In the genomic region with DNA sequence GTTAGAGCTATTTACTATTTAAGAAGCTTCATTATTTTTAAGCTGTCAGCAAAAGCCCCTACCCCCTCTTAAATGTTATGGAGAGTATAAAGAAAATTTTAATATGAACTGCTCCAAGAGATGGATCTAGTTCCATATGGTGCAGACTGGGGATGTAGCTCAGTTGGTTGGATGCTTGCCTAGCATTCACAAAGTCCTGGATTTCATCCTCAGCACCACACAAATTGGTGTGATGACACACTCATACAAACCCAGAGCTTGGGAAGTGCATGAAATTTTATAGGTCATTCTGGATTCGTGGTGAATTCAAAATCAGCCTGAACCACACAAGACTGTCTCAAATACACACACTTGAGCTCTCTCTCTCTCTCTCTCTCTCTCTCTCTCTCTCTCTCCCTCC, we compare ENCODE assay signal across 22 mouse cellular contexts. TPM values are rescaled to one million over a fixed set of nuclear protein-coding genes. Genes with fewer than 3 reads are reported as not detected.
DNase-seq lines count a peak whose midpoint lies in the region; ATAC-seq and TF ChIP-seq lines count a peak whose summit lies in the region.
"Had no signal": no experiment of that assay in that cellular context is flagged by ENCODE, and none has a peak within 500 bp of the region (broad histone marks: within the 10 kb centered on the region; RNA-seq: fewer than 3 reads in every experiment).

No protein-coding gene starts in this region.

- H3K9me3 ChIP-seq in embryonic facial prominence, embryonic 14.5 days (ENCODE audit: control insufficient read depth, low read length) = no peaks in the 10 kb centered on the region
- no peaks in the 10 kb centered on the region for H3K9me3 ChIP-seq in embryonic facial prominence, embryonic 10.5 days
- H3K9me3 ChIP-seq in heart, embryonic 10.5 days = no peaks in the 10 kb centered on the region
- H3K9me3 ChIP-seq: embryonic facial prominence, embryonic 13.5 days; limb, embryonic 15.5 days; liver, embryonic 15.5 days; midbrain, embryonic 13.5 days; neural tube, embryonic 13.5 days had no signal

- no peak for TF ChIP-seq CTCF in lung, adult 2 months (IDR thresholded peaks at IDR 0.05; ENCODE audit: insufficient read depth, low read length)

- WGBS in embryonic facial prominence, embryonic 14.5 days = 44% methylated on average over 1 of the region's 1 CpGs
- WGBS in embryonic facial prominence, embryonic 10.5 days = 50% methylated on average over 1 of the region's 1 CpGs
- WGBS in heart, embryonic 10.5 days = 58% methylated on average over 1 of the region's 1 CpGs
- WGBS in lung, adult 2 months = 57% methylated on average over 1 of the region's 1 CpGs

- no peaks in the 10 kb centered on the region for H3K4me1 ChIP-seq in embryonic facial prominence, embryonic 14.5 days (ENCODE audit: control insufficient read depth, insufficient read depth, low read length)
- H3K4me1 ChIP-seq in embryonic facial prominence, embryonic 10.5 days = peaks cover 7% of the 10 kb centered on the region
- peaks cover 2% of the 10 kb centered on the region for H3K4me1 ChIP-seq in heart, embryonic 10.5 days
- 0 out of 2 replicates have a peak, but pooled peaks cover 2% of the 10 kb centered on the region for H3K4me1 ChIP-seq in lung, adult 2 months (ENCODE audit: control insufficient read depth, insufficient read depth, low read length)
- H3K4me1 ChIP-seq: liver, embryonic 15.5 days had no signal

- no peak for TF ChIP-seq POLR2A in lung, adult 2 months (IDR thresholded peaks at IDR 0.05; ENCODE audit: borderline replicate concordance, extremely low read depth, low read depth, low read length)

- no peaks in the 10 kb centered on the region for H3K27me3 ChIP-seq in embryonic facial prominence, embryonic 14.5 days (replicated peaks; ENCODE audit: control insufficient read depth, insufficient read depth, low read length)
- no peaks in the 10 kb centered on the region; the same call in 1 of the 2 replicates for H3K27me3 ChIP-seq in embryonic facial prominence, embryonic 10.5 days (replicated peaks; ENCODE audit: low read depth, poor library complexity, severe bottlenecking)
- no peaks in the 10 kb centered on the region for H3K27me3 ChIP-seq in heart, embryonic 10.5 days (ENCODE audit: insufficient read depth, poor library complexity, severe bottlenecking)
- H3K27me3 ChIP-seq: embryonic facial prominence, embryonic 13.5 days; limb, embryonic 15.5 days; midbrain, embryonic 13.5 days; neural tube, embryonic 13.5 days had no signal

- no peak overlapping the region for H3K4me2 ChIP-seq in embryonic facial prominence, embryonic 14.5 days (ENCODE audit: low read depth, low read length)
- H3K4me2 ChIP-seq: embryonic facial prominence, embryonic 13.5 days; limb, embryonic 15.5 days; liver, embryonic 15.5 days; midbrain, embryonic 13.5 days; neural tube, embryonic 13.5 days had no signal

- no peak overlapping the region for H3K9ac ChIP-seq in embryonic facial prominence, embryonic 14.5 days (ENCODE audit: low read depth, low read length)
- H3K9ac ChIP-seq: embryonic facial prominence, embryonic 13.5 days; limb, embryonic 15.5 days; liver, embryonic 15.5 days; midbrain, embryonic 13.5 days; neural tube, embryonic 13.5 days had no signal

- ATAC-seq in embryonic facial prominence, embryonic 14.5 days (ENCODE audit: low read depth) = no peak
- no peak for ATAC-seq in monocyte, adult 5-6 weeks (replicated peaks; ENCODE audit: insufficient number of reproducible peaks, low FRiP score, low TSS enrichment, poor library complexity, severe bottlenecking)
- ATAC-seq: lung, postnatal 0 days; midbrain, embryonic 13.5 days had no signal

- H3K4me3 ChIP-seq in embryonic facial prominence, embryonic 14.5 days (ENCODE audit: low read depth, low read length) = no peak overlapping the region
- H3K4me3 ChIP-seq in embryonic facial prominence, embryonic 10.5 days = no peak overlapping the region
- no peak overlapping the region for H3K4me3 ChIP-seq in heart, embryonic 10.5 days
- H3K4me3 ChIP-seq in lung, adult 2 months (replicated peaks; ENCODE audit: extremely low read depth, low read depth, low read length) = no peak overlapping the region
- H3K4me3 ChIP-seq: embryonic facial prominence, embryonic 13.5 days; limb, embryonic 15.5 days; liver, embryonic 15.5 days; midbrain, embryonic 13.5 days; neural tube, embryonic 13.5 days had no signal

- H3K36me3 ChIP-seq in embryonic facial prominence, embryonic 14.5 days (ENCODE audit: control insufficient read depth, insufficient read depth, low read length) = no peaks in the 10 kb centered on the region
- no peaks in the 10 kb centered on the region for H3K36me3 ChIP-seq in embryonic facial prominence, embryonic 10.5 days (replicated peaks)
- no peaks in the 10 kb centered on the region for H3K36me3 ChIP-seq in heart, embryonic 10.5 days
- H3K36me3 ChIP-seq: embryonic facial prominence, embryonic 13.5 days; limb, embryonic 15.5 days; liver, embryonic 15.5 days; midbrain, embryonic 13.5 days; neural tube, embryonic 13.5 days had no signal

- DNase-seq in embryonic facial prominence, embryonic 14.5 days (ENCODE audit: low spot score) = peak; percentile 43
- no peak for DNase-seq in embryonic facial prominence, embryonic 10.5 days (ENCODE audit: low spot score)
- peak; percentile 1 for DNase-seq in heart, adult 11 months
- DNase-seq in heart, embryonic 10.5 days (ENCODE audit: low spot score) = no peak
- DNase-seq in right cerebral cortex, adult 2 months (ENCODE audit: low spot score in 2 of 2) = peak; percentile 23 to 40
- no peak for DNase-seq in right cerebral cortex, postnatal 4 days
- no peak for DNase-seq in lung, adult 2 months
- DNase-seq: adrenal gland, adult 2 months; cerebellum, adult 11 months; cerebellum, postnatal 10 days; gastrocnemius, postnatal 36 days; kidney, adult 18-20 months; layer of hippocampus, postnatal 36 days; thymus, postnatal 36 days had no signal

- no peak overlapping the region for H3K27ac ChIP-seq in embryonic facial prominence, embryonic 14.5 days (replicated peaks; ENCODE audit: low read depth, low read length)
- no peak overlapping the region for H3K27ac ChIP-seq in embryonic facial prominence, embryonic 10.5 days (replicated peaks)
- no peak overlapping the region for H3K27ac ChIP-seq in heart, embryonic 10.5 days
- H3K27ac ChIP-seq: embryonic facial prominence, embryonic 13.5 days; kidney, postnatal 0 days; limb, embryonic 15.5 days; liver, embryonic 15.5 days; midbrain, embryonic 13.5 days; neural tube, embryonic 13.5 days had no signal

RNA-seq across cellular contexts. Expression of gene Dars, which starts 49.7 kb away (rescaled TPM):
- 97.8 and 104 TPM in 2 replicates for polyA plus RNA-seq in embryonic facial prominence, embryonic 14.5 days (2014; fragmentation: Nextera tagmentation; extraction: Ambion mirVana)
- polyA plus RNA-seq in embryonic facial prominence, embryonic 10.5 days (2016; fragmentation: Nextera tagmentation; extraction: Ambion mirVana) = 168 and 182 TPM in 2 replicates
- 137 and 155 TPM in 2 replicates for polyA plus RNA-seq in heart, embryonic 10.5 days (2016; fragmentation: Nextera tagmentation; extraction: Ambion mirVana)
- polyA plus RNA-seq in lung, adult 2 months (2012; rRNA removed) = 8.9 and 12.2 TPM in 2 replicates
- total RNA-seq in monocyte, adult 5-6 weeks (2017) = 92.1 to 108 TPM (median 101 TPM) in 3 replicates

Comparison
In these comparisons a context has a peak if more than half of its experiments do, and no peak if none do; other contexts are left out.
1. DNase-seq: peak in embryonic facial prominence, embryonic 14.5 days (single experiment), heart, adult 11 months (single experiment) and right cerebral cortex, adult 2 months (2 of 2); none in embryonic facial prominence, embryonic 10.5 days (single experiment), heart, embryonic 10.5 days (single experiment), right cerebral cortex, postnatal 4 days (single experiment) and lung, adult 2 months (single experiment).